Mouse (Mus musculus): ENCODE measurements around the gene Sh3rf1. TPM values are rescaled to one million over a fixed set of nuclear protein-coding genes. Genes with fewer than 3 reads are reported as not detected.

Sh3rf1 gene
- polyA plus RNA-seq, 1 experiment from 2014 or later = 4.8 TPM

DNA sequence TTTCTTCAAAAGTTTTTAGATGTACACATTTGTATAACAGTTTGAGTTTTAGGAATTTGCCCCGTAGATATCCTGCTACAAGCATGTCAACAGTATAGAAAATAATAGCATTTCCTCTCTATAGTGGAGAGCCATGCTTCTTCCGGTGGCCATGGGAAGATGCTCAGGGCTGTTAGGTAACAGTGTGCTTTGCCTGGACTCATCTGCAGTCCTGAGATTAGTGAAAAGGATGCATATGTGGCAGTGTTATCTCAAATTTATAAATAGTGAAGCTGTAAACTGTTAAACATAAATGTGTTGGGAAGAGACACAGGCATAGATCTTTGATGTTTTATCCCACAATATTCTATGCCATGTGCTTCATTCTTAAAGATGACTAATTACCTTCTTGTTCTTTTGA, 120.8 kb downstream of the Sh3rf1 start:
- Histone ChIP-seq H3K4me1 (replicated peaks; ENCODE audit: control insufficient read depth, insufficient read depth) (0 out of 2 replicates have a peak, but pooled peaks cover 3% of the 10 kb centered on the region), H3K27ac (replicated peaks) (no peak overlapping the region), H3K27me3 (ENCODE audit: control insufficient read depth, insufficient read depth, low read length) (no peaks in the 10 kb centered on the region), H3K4me3 (ENCODE audit: low read depth, low read length) (no peak overlapping the region), H3K4me2 (replicated peaks; ENCODE audit: low read depth) (no peak overlapping the region), H3K36me3 (ENCODE audit: control insufficient read depth, insufficient read depth, low read length) (no peaks in the 10 kb centered on the region), H3K9me3 (ENCODE audit: control insufficient read depth, low read length) (no peaks in the 10 kb centered on the region), H3K9ac (ENCODE audit: low read length) (no peak overlapping the region)
- TF ChIP-seq CTCF (IDR thresholded peaks at IDR 0.05; ENCODE audit: low read depth) (no peak), EP300 (optimal IDR thresholded peaks at IDR 0.05) (no peak)
- DNase-seq (ENCODE audit: low spot score) (no peak), ATAC-seq (ENCODE audit: low FRiP score, low TSS enrichment) (no peak)
- 82% methylated on average over 2 of the region's 2 CpGs for WGBS

- Histone ChIP-seq H3K4me2 (replicated peaks; ENCODE audit: low read depth) (no peak overlapping the region), H3K27ac (replicated peaks) (no peak overlapping the region), H3K9ac (ENCODE audit: low read length) (no peak overlapping the region), H3K4me3 (ENCODE audit: low read depth, low read length) (no peak overlapping the region), H3K4me1 (replicated peaks; ENCODE audit: control insufficient read depth, insufficient read depth) (0 out of 2 replicates have a peak, but pooled peaks cover 3% of the 10 kb centered on the region), H3K27me3 (ENCODE audit: control insufficient read depth, insufficient read depth, low read length) (no peaks in the 10 kb centered on the region), H3K36me3 (ENCODE audit: control insufficient read depth, insufficient read depth, low read length) (no peaks in the 10 kb centered on the region), H3K9me3 (ENCODE audit: control insufficient read depth, low read length) (no peaks in the 10 kb centered on the region)
- TF ChIP-seq EP300 (optimal IDR thresholded peaks at IDR 0.05) = no peak
- no peak for TF ChIP-seq CTCF (IDR thresholded peaks at IDR 0.05; ENCODE audit: low read depth)
- WGBS = 85% methylated on average over 6 of the region's 6 CpGs
- no peak for DNase-seq (ENCODE audit: low spot score)
- ATAC-seq (ENCODE audit: low FRiP score, low TSS enrichment) = no peak
Measured at GRCm38 (mm10) chr8:61346941-61347340, 123.3 kb downstream of the Sh3rf1 start.

- Histone ChIP-seq H3K9me3 (ENCODE audit: control insufficient read depth, low read length) (no peaks in the 10 kb centered on the region), H3K36me3 (ENCODE audit: control insufficient read depth, insufficient read depth, low read length) (no peaks in the 10 kb centered on the region), H3K9ac (ENCODE audit: low read length) (no peak overlapping the region), H3K4me1 (replicated peaks; ENCODE audit: control insufficient read depth, insufficient read depth) (0 out of 2 replicates have a peak, but pooled peaks cover 2% of the 10 kb centered on the region), H3K4me2 (replicated peaks; ENCODE audit: low read depth) (no peak overlapping the region), H3K27me3 (ENCODE audit: control insufficient read depth, insufficient read depth, low read length) (no peaks in the 10 kb centered on the region), H3K27ac (replicated peaks) (no peak overlapping the region), H3K4me3 (ENCODE audit: low read depth, low read length) (no peak overlapping the region)
- no peak for ATAC-seq (ENCODE audit: low FRiP score, low TSS enrichment)
- no peak for TF ChIP-seq EP300 (optimal IDR thresholded peaks at IDR 0.05)
- no peak for TF ChIP-seq CTCF (IDR thresholded peaks at IDR 0.05; ENCODE audit: low read depth)
- 85% methylated on average over 6 of the region's 6 CpGs for WGBS
- no peak for DNase-seq (ENCODE audit: low spot score)
Measured at GRCm38 (mm10) chr8:61347526-61347925, 123.9 kb downstream of the Sh3rf1 start.

- H3K27me3 ChIP-seq (ENCODE audit: control insufficient read depth, insufficient read depth, low read length) = no peaks in the 10 kb centered on the region
- H3K27ac ChIP-seq (replicated peaks) = no peak overlapping the region
- H3K4me3 ChIP-seq (ENCODE audit: low read depth, low read length) = no peak overlapping the region
- H3K4me2 ChIP-seq (replicated peaks; ENCODE audit: low read depth) = no peak overlapping the region
- ATAC-seq (ENCODE audit: low FRiP score, low TSS enrichment) (no peak), DNase-seq (ENCODE audit: low spot score) (no peak)
- H3K9me3 ChIP-seq (ENCODE audit: control insufficient read depth, low read length) = no peaks in the 10 kb centered on the region
- WGBS = 77% methylated on average over 5 of the region's 5 CpGs
- no peak overlapping the region for H3K9ac ChIP-seq (ENCODE audit: low read length)
- H3K4me1 ChIP-seq (replicated peaks; ENCODE audit: control insufficient read depth, insufficient read depth) = no peaks in the 10 kb centered on the region
- no peak for TF ChIP-seq EP300 (optimal IDR thresholded peaks at IDR 0.05)
- no peak for TF ChIP-seq CTCF (IDR thresholded peaks at IDR 0.05; ENCODE audit: low read depth)
- no peaks in the 10 kb centered on the region for H3K36me3 ChIP-seq (ENCODE audit: control insufficient read depth, insufficient read depth, low read length)
Measured at GRCm38 (mm10) chr8:61348029-61348428, 124.4 kb downstream of the Sh3rf1 start.

- no peaks in the 10 kb centered on the region for H3K27me3 ChIP-seq (ENCODE audit: control insufficient read depth, insufficient read depth, low read length)
- no peaks in the 10 kb centered on the region for H3K36me3 ChIP-seq (ENCODE audit: control insufficient read depth, insufficient read depth, low read length)
- no peaks in the 10 kb centered on the region for H3K9me3 ChIP-seq (ENCODE audit: control insufficient read depth, low read length)
- DNase-seq (ENCODE audit: low spot score) (no peak), ATAC-seq (ENCODE audit: low FRiP score, low TSS enrichment) (no peak)
- H3K9ac ChIP-seq (ENCODE audit: low read length) = no peak overlapping the region
- H3K4me3 ChIP-seq (ENCODE audit: low read depth, low read length) = no peak overlapping the region
- no peak overlapping the region for H3K27ac ChIP-seq (replicated peaks)
- 34% methylated on average over 8 of the region's 8 CpGs for WGBS
- TF ChIP-seq CTCF (IDR thresholded peaks at IDR 0.05; ENCODE audit: low read depth) (no peak), EP300 (optimal IDR thresholded peaks at IDR 0.05) (no peak)
- H3K4me2 ChIP-seq (replicated peaks; ENCODE audit: low read depth) = no peak overlapping the region
- H3K4me1 ChIP-seq (replicated peaks; ENCODE audit: control insufficient read depth, insufficient read depth) = no peaks in the 10 kb centered on the region
Measured at GRCm38 (mm10) chr8:61348518-61348917, 124.8 kb downstream of the Sh3rf1 start.

DNA sequence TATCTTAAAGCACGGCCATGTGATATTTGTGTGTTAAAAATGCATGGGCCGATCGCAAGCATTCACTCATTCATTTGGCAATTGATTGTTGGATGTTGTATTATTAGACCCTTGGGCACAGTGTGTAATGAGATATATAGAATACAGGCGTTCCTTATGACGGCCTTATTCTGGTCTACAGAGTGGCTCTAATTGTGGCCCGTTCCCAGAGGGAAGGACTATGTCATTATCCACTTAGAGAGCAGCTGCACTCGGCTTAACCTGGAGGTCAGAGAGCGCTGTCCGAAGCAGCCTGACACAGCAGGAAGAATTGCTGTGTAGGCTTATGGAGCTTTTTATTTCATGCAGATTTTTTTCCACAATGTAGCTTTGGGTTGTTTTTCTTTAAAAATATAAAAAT, 126.8 kb downstream of the Sh3rf1 start:
- Histone ChIP-seq H3K4me1 (replicated peaks; ENCODE audit: control insufficient read depth, insufficient read depth) (no peaks in the 10 kb centered on the region), H3K9ac (ENCODE audit: low read length) (no peak overlapping the region), H3K36me3 (ENCODE audit: control insufficient read depth, insufficient read depth, low read length) (no peaks in the 10 kb centered on the region), H3K4me2 (replicated peaks; ENCODE audit: low read depth) (no peak overlapping the region), H3K27me3 (ENCODE audit: control insufficient read depth, insufficient read depth, low read length) (no peaks in the 10 kb centered on the region), H3K27ac (replicated peaks) (no peak overlapping the region), H3K4me3 (ENCODE audit: low read depth, low read length) (no peak overlapping the region), H3K9me3 (ENCODE audit: control insufficient read depth, low read length) (no peaks in the 10 kb centered on the region)
- TF ChIP-seq CTCF (IDR thresholded peaks at IDR 0.05; ENCODE audit: low read depth) (no peak), EP300 (optimal IDR thresholded peaks at IDR 0.05) (no peak)
- DNase-seq (ENCODE audit: low spot score) (no peak), ATAC-seq (ENCODE audit: low FRiP score, low TSS enrichment) (no peak)
- WGBS = 67% methylated on average over 9 of the region's 9 CpGs
